Mouse (Mus musculus) lung, embryonic 15.5 days (tissue): ENCODE results near the gene Il10. TPM values are rescaled to one million over a fixed set of nuclear protein-coding genes. Genes with fewer than 3 reads are reported as not detected.

Experiments
- ATAC-seq: fragments of 200-750 bp; cut with Nextera tagmentation; 2 replicates; pipeline ENCODE4 v1.8.0; 2017; ENCODE audit warnings: moderate number of reproducible peaks, borderline replicate concordance; ENCODE audit not compliant: low FRiP score, low TSS enrichment; ENCODE audit errors: extremely low read depth
- H3K27ac ChIP-seq: fragments of 300-500 bp; sonication (generic); 2 replicates; pipeline ENCODE4 v1.5.1; 2015; ENCODE audit warnings: moderate library complexity, mild to moderate bottlenecking, inconsistent platforms
- H3K27me3 ChIP-seq: fragments of 300-500 bp; sonication (generic); 2 replicates; pipeline ENCODE4 v1.6.1; 2015; ENCODE audit warnings: inconsistent platforms
- H3K36me3 ChIP-seq: fragments of 300-500 bp; sonication (generic); 2 replicates; pipeline ENCODE4 v1.6.1; 2015; ENCODE audit warnings: inconsistent platforms
- H3K4me1 ChIP-seq: fragments of 300-500 bp; sonication (generic); 2 replicates; pipeline ENCODE4 v1.6.1; 2015; ENCODE audit warnings: inconsistent platforms
- H3K4me2 ChIP-seq: fragments of 300-500 bp; sonication (generic); 2 replicates; pipeline ENCODE4 v1.6.1; 2015; ENCODE audit warnings: inconsistent platforms, mild to moderate bottlenecking, moderate library complexity
- H3K4me3 ChIP-seq: fragments of 300-500 bp; sonication (generic); 2 replicates; pipeline ENCODE4 v1.5.1; 2015; ENCODE audit warnings: mild to moderate bottlenecking, inconsistent platforms
- H3K9ac ChIP-seq: fragments of 300-500 bp; sonication (generic); 2 replicates; pipeline ENCODE4 v1.6.1; 2015; ENCODE audit warnings: inconsistent platforms
- H3K9me3 ChIP-seq: fragments of 300-500 bp; sonication (generic); 2 replicates; pipeline ENCODE4 v1.6.1; 2016; ENCODE audit warnings: inconsistent platforms
- WGBS: fragments of 180-500 bp; shearing (Covaris S2); methylation state at CpG from one replicate; pipeline ENCODE4 v1.1.7; 2015; 5-methylcytosine and 5-hydroxymethylcytosine counted together
- polyA plus RNA-seq: library from polyadenylated mRNA; unstranded; fragments of >200 nt; fragmentation: Nextera tagmentation; extraction: Ambion mirVana; gene quantifications from 2 replicates; pipeline ENCODE4 v1.2.1, GENCODE M21; 2015

Gene Il10
- polyA plus RNA-seq, 1 experiment from 2014 or later, result 0.11 TPM

DNA sequence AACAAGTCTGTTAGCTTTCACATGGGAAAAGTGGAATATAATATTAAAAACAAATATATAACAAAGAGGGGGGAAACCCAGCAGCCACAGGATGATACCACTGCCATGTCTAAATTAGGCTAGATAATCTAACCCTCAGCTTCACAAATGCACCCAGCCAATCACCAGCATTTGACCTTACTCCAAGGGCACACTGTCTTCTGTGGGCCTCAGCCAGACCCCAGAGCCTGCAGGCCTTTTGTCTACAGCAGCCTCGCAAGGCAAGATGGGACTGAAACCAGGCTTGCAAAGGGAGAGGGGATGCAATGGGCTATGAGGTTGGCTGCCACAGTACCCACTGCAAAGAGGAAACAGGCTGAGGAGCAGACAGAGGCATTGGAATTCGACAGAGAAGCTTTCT, 22.6 kb downstream of the Il10 start:
- Histone ChIP-seq H3K9ac (no peak overlapping the region), H3K4me3 (no peak overlapping the region), H3K4me2 (no peak overlapping the region), H3K27ac (no peak overlapping the region), H3K4me1 (no peaks in the 10 kb centered on the region), H3K9me3 (no peaks in the 10 kb centered on the region), H3K27me3 (no peaks in the 10 kb centered on the region), H3K36me3 (no peaks in the 10 kb centered on the region)
- ATAC-seq, result no peak
- WGBS, result 64% methylated on average over 2 of the region's 2 CpGs

DNA sequence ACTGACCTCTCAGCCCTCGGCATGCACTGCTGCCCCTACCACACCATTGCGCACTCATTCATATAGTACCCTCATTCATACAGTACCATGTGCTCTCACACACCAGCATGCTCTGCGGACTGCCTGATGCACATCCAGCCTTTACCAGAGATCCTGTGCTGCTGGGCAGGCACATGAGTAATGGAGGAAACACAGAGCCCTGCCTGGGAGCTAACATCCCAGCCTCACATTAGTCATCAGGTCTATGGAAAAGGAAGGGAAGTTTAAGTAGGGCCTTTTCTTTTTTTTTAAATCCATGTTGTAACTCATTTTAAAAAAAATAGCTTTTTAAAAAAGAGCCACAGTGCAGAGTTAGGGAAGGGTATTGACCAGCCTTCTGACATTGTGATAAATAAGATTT, 23.1 kb downstream of the Il10 start:
- Histone ChIP-seq H3K4me1 (no peaks in the 10 kb centered on the region), H3K4me3 (no peak overlapping the region), H3K36me3 (no peaks in the 10 kb centered on the region), H3K9ac (no peak overlapping the region), H3K9me3 (no peaks in the 10 kb centered on the region), H3K27me3 (no peaks in the 10 kb centered on the region), H3K27ac (no peak overlapping the region), H3K4me2 (no peak overlapping the region)
- ATAC-seq, result no peak
- WGBS, result 91% methylated on average over 3 of the region's 3 CpGs

- Histone ChIP-seq H3K27ac (no peak overlapping the region), H3K9ac (no peak overlapping the region), H3K36me3 (no peaks in the 10 kb centered on the region), H3K4me2 (no peak overlapping the region), H3K4me3 (no peak overlapping the region), H3K27me3 (no peaks in the 10 kb centered on the region), H3K9me3 (no peaks in the 10 kb centered on the region), H3K4me1 (no peaks in the 10 kb centered on the region)
- WGBS, result 90% methylated on average over 4 of the region's 4 CpGs
- no peak for ATAC-seq
These were observed 24.0 kb downstream of the Il10 start for GRCm38 (mm10) chr1:131043636-131044035.

- Histone ChIP-seq H3K27me3 (no peaks in the 10 kb centered on the region), H3K4me2 (no peak overlapping the region), H3K27ac (no peak overlapping the region), H3K4me1 (no peaks in the 10 kb centered on the region), H3K36me3 (no peaks in the 10 kb centered on the region), H3K9me3 (no peaks in the 10 kb centered on the region), H3K4me3 (no peak overlapping the region), H3K9ac (no peak overlapping the region)
- ATAC-seq, result no peak
- WGBS, result 61% methylated on average over 2 of the region's 2 CpGs
These were observed 26.2 kb downstream of the Il10 start for GRCm38 (mm10) chr1:131045723-131046355.

GRCm38 (mm10) chr1:131046607-131047006, 27.0 kb downstream of the Il10 start:
- no peaks in the 10 kb centered on the region for H3K36me3 ChIP-seq

GRCm38 (mm10) chr1:131048121-131048863, 28.6 kb downstream of the Il10 start:
- 67% methylated on average over 6 of the region's 6 CpGs for WGBS
- Histone ChIP-seq H3K4me3 (no peak overlapping the region), H3K36me3 (peaks cover 9% of the 10 kb centered on the region; the same call in 1 of the 2 replicates), H3K9me3 (no peaks in the 10 kb centered on the region), H3K27ac (no peak overlapping the region), H3K27me3 (no peaks in the 10 kb centered on the region), H3K4me1 (peaks cover 7% of the 10 kb centered on the region), H3K9ac (no peak overlapping the region), H3K4me2 (no peak overlapping the region)
- no peak for ATAC-seq

More at GRCm38 (mm10) chr1:131046607-131047006, 27.0 kb downstream of the Il10 start:
- Histone ChIP-seq H3K4me1 (peaks cover 6% of the 10 kb centered on the region), H3K9ac (no peak overlapping the region), H3K9me3 (no peaks in the 10 kb centered on the region), H3K4me2 (no peak overlapping the region), H3K4me3 (no peak overlapping the region), H3K27me3 (no peaks in the 10 kb centered on the region), H3K27ac (no peak overlapping the region)
- ATAC-seq, result no peak
- WGBS, result 80% methylated on average over 10 of the region's 10 CpGs

DNA sequence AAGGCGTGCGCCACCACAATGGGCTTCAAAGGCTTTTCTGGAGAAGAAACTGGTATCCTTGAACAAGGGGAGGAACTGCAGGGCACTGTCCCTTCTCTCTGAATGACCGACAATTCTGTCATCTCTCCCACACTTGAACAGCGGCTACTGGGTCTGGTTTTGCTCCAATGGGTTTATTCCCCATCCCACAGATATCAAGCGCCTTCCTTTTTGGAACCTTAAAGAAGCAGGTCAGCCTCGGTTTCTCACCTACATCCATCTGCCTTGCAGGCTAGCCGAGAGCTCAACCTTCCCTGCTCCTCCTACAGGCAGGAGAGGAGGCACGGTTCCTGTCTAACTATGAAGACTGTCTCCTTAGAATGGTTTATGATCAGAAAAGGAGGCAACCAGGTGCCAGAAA, 29.3 kb downstream of the Il10 start:
- no peak for ATAC-seq
- Histone ChIP-seq H3K36me3 (peaks cover 12% of the 10 kb centered on the region; the same call in 1 of the 2 replicates), H3K9me3 (no peaks in the 10 kb centered on the region), H3K4me3 (no peak overlapping the region), H3K27ac (no peak overlapping the region), H3K4me2 (no peak overlapping the region), H3K27me3 (no peaks in the 10 kb centered on the region), H3K4me1 (peaks cover 7% of the 10 kb centered on the region), H3K9ac (no peak overlapping the region)
- WGBS, result 81% methylated on average over 8 of the region's 8 CpGs

- Histone ChIP-seq H3K4me3 (no peak overlapping the region), H3K4me2 (no peak overlapping the region), H3K9ac (no peak overlapping the region), H3K27me3 (no peaks in the 10 kb centered on the region), H3K36me3 (peaks cover 14% of the 10 kb centered on the region; the same call in 1 of the 2 replicates), H3K4me1 (peaks cover 7% of the 10 kb centered on the region), H3K9me3 (no peaks in the 10 kb centered on the region), H3K27ac (no peak overlapping the region)
- no peak for ATAC-seq
- 74% methylated on average over 5 of the region's 5 CpGs for WGBS
These were observed 29.7 kb downstream of the Il10 start for GRCm38 (mm10) chr1:131049361-131049806.

- H3K27me3 ChIP-seq, result no peaks in the 10 kb centered on the region
- no peak overlapping the region for H3K4me2 ChIP-seq
- H3K9me3 ChIP-seq, result no peaks in the 10 kb centered on the region
- H3K4me1 ChIP-seq, result peaks cover 7% of the 10 kb centered on the region
- peaks cover 18% of the 10 kb centered on the region for H3K36me3 ChIP-seq
- no peak overlapping the region for H3K27ac ChIP-seq
- 85% methylated on average over 5 of the region's 5 CpGs for WGBS
- H3K9ac ChIP-seq, result no peak overlapping the region
- no peak overlapping the region for H3K4me3 ChIP-seq
- no peak for ATAC-seq
These were observed 30.4 kb downstream of the Il10 start for GRCm38 (mm10) chr1:131050011-131050410.

- Histone ChIP-seq H3K9ac (no peak overlapping the region), H3K27me3 (no peaks in the 10 kb centered on the region), H3K4me3 (no peak overlapping the region), H3K27ac (no peak overlapping the region), H3K4me2 (no peak overlapping the region), H3K36me3 (peaks cover 24% of the 10 kb centered on the region), H3K9me3 (no peaks in the 10 kb centered on the region), H3K4me1 (peaks cover 7% of the 10 kb centered on the region)
- WGBS, result 85% methylated on average over 5 of the region's 5 CpGs
- no peak for ATAC-seq
These were observed 31.0 kb downstream of the Il10 start for GRCm38 (mm10) chr1:131050617-131051016.

- Histone ChIP-seq H3K4me3 (no peak overlapping the region), H3K9ac (no peak overlapping the region), H3K27ac (no peak overlapping the region), H3K36me3 (peaks cover 29% of the 10 kb centered on the region), H3K9me3 (no peaks in the 10 kb centered on the region), H3K4me2 (no peak overlapping the region), H3K4me1 (peaks cover 7% of the 10 kb centered on the region), H3K27me3 (no peaks in the 10 kb centered on the region)
- WGBS, result 37% methylated on average over 7 of the region's 7 CpGs
- ATAC-seq, result peak; percentile 38; the same call in 1 of the 2 replicates
These were observed 31.4 kb downstream of the Il10 start for GRCm38 (mm10) chr1:131051073-131051472.

- Histone ChIP-seq H3K27ac (no peak overlapping the region; the same call in 1 of the 2 replicates), H3K9ac (no peak overlapping the region), H3K27me3 (no peaks in the 10 kb centered on the region), H3K4me1 (peaks cover 11% of the 10 kb centered on the region), H3K4me3 (no peak overlapping the region), H3K9me3 (no peaks in the 10 kb centered on the region), H3K36me3 (peaks cover 47% of the 10 kb centered on the region), H3K4me2 (no peak overlapping the region)
- ATAC-seq, result peak; percentile 43; the same call in 1 of the 2 replicates
- WGBS, result 6% methylated on average over 8 of the region's 8 CpGs
These were observed 33.6 kb downstream of the Il10 start for GRCm38 (mm10) chr1:131053239-131053638.
